Mouse (Mus musculus) kidney, adult 2 months (tissue): ENCODE data around the gene Rcn3. TPM values are rescaled to one million over a fixed set of nuclear protein-coding genes. Genes with fewer than 3 reads are reported as not detected.
"Not testable (repeated sequence)": the region's sequence is repeated elsewhere in the genome, so short reads cannot be mapped to it uniquely, and the experiment has no call there.

Source experiments
- DNase-seq: peaks from one replicate; pipeline ENCODE4 v3.0.0; 2021
- H3K27ac ChIP-seq: fragments of 200-500 bp; 2 replicates; pipeline ENCODE4 v1.5.1; 2012; ENCODE audit warnings: low read depth, low read length, control low read depth, inconsistent platforms; ENCODE audit not compliant: insufficient read depth
- H3K27me3 ChIP-seq: fragments of 200-500 bp; replicated peaks from 2 replicates; pipeline ENCODE4 v1.6.1; 2012; ENCODE audit warnings: mild to moderate bottlenecking, moderate library complexity, low read length, inconsistent platforms; ENCODE audit not compliant: control insufficient read depth, insufficient read depth
- H3K36me3 ChIP-seq: fragments of 200-500 bp; 2 replicates; pipeline ENCODE4 v1.6.1; 2012; ENCODE audit warnings: mild to moderate bottlenecking, moderate library complexity, low read length, inconsistent platforms; ENCODE audit not compliant: control insufficient read depth, insufficient read depth
- H3K4me1 ChIP-seq: fragments of 200-500 bp; 2 replicates; pipeline ENCODE4 v1.6.1; 2011; ENCODE audit warnings: low read length; ENCODE audit not compliant: control insufficient read depth, insufficient read depth
- H3K4me3 ChIP-seq: fragments of 200-500 bp; 2 replicates; pipeline ENCODE4 v1.5.1; 2011; ENCODE audit warnings: mild to moderate bottlenecking, low read depth, low read length, control low read depth; ENCODE audit not compliant: insufficient read depth
- CTCF ChIP-seq: fragments of 200-500 bp; conservative IDR thresholded peaks from 2 replicates; pipeline ENCODE4 v1.5.1; 2011; ENCODE audit warnings: low read depth, mild to moderate bottlenecking, control low read depth, low read length, moderate library complexity, mixed read lengths; ENCODE audit not compliant: insufficient read depth, insufficient read length
- POLR2A ChIP-seq: fragments of 200-500 bp; IDR thresholded peaks from one replicate; pipeline ENCODE4 v1.6.1; 2011; ENCODE audit warnings: low read depth, low read length, control low read depth
- WGBS: fragments of 180-500 bp; shearing (Covaris S2); methylation state at CpG from one replicate; pipeline ENCODE4 v1.1.7; 2018; 5-methylcytosine and 5-hydroxymethylcytosine counted together
- polyA plus RNA-seq: library from polyadenylated mRNA; depleted of rRNA; stranded (reverse); fragments of >200 nt; gene quantifications from 2 replicates; pipeline ENCODE4 v1.2.3, GENCODE M21; 2012

Rcn3 gene
- polyA plus RNA-seq, 1 experiment = 67.0 TPM

DNA sequence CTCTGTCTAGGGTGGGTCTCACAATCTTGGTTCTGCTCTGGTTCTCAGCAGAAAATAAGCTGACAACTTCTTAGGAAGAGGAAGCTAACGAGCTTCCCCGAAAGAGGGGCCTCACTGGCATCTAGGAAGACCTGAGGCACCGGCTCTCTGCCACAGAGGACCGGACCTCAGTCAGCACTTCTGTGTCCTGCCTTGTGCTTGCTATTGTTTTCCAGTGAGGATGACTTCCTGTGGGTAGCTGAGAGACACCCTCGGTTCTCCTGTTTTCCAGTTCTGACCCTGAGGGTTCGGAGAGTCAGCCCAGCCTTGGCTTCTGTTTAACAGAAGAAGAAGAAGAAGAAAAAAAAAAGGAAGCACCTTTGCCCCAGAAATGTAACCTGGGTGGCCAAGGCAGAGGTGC lies 5.5 kb upstream of the Rcn3 start:
- Histone ChIP-seq H3K27me3 (no peaks in the 10 kb centered on the region), H3K36me3 (no peaks in the 10 kb centered on the region), H3K4me1 (peaks cover 17% of the 10 kb centered on the region), H3K27ac (peak overlapping the region; percentile 56), H3K4me3 (no peak overlapping the region)
- WGBS = 25% methylated on average over 6 of the region's 6 CpGs
- peak; percentile 61 for DNase-seq
- TF ChIP-seq POLR2A (no peak), CTCF (no peak)

DNA sequence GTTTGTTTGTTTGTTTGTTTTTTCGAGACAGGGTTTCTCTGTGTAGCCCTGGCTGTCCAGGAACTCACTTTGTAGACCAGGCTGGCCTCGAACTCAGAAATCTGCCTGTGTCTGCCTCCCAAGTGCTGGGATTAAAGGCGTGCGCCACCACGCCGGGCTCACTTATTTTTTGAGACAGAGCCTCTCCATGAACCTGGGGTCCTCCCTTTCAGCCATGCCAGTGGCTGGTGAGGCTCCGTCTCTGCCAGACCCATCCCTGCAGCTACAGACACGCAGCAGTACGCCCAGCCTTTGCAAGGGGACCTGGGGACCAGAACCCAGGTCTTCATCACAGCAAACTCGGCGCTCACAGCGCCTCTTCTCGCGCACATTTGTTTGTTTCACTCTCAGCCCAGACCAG lies 3.9 kb upstream of the Rcn3 start:
- H3K4me3 ChIP-seq, H3K36me3 ChIP-seq, H3K27me3 ChIP-seq, DNase-seq, H3K4me1 ChIP-seq, H3K27ac ChIP-seq: not testable (repeated sequence)
- 96% methylated on average over 14 of the region's 14 CpGs for WGBS

DNA sequence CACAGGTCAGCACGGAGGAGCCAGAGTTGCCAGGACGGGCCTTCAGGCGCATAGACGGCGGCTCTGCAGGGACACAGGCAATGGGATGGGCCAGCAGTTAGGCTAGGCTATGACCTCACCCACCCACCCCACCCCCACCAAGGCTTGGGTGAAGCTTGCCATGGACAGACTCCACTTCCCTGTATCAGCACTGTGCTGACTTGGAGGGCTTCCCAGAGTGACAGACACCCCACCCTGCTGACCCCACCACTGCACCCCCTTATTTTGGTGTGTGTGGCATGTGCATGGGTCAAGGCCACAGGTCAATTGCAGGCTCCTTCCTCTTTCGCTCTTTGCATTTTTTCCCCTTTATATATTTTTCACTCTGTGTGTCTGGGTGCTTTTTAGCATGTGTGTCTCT lies 3.3 kb upstream of the Rcn3 start:
- TF ChIP-seq CTCF (no peak), POLR2A (no peak)
- no peak overlapping the region for H3K4me3 ChIP-seq
- no peaks in the 10 kb centered on the region for H3K36me3 ChIP-seq
- peaks cover 9% of the 10 kb centered on the region; the same call in 1 of the 2 replicates for H3K4me1 ChIP-seq
- no peaks in the 10 kb centered on the region for H3K27me3 ChIP-seq
- no peak overlapping the region for H3K27ac ChIP-seq
- no peak for DNase-seq
- 71% methylated on average over 6 of the region's 6 CpGs for WGBS

DNA sequence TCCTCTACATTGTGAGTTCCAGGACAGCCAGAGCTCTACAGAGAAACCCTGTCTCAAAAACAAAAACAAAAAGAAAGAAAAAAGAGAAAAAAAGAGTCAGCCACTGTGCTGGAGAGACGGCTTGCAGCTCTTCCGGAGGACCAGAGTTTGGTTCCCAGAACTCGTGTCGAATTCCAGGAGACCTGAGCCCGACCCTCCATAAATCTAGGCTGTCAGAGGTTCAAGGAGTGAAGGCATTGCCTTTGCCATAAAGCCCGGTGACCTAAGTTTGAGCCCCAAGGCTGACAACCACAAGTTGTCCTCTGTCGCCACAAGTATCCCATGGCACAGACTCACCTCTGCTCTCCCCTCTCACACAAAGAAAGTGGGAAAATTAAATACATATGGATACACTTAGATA lies 2.1 kb upstream of the Rcn3 start:
- DNase-seq = peak; percentile 33
- Histone ChIP-seq H3K36me3 (no peaks in the 10 kb centered on the region), H3K27me3 (no peaks in the 10 kb centered on the region), H3K27ac (no peak overlapping the region), H3K4me1 (peaks cover 9% of the 10 kb centered on the region; the same call in 1 of the 2 replicates), H3K4me3 (no peak overlapping the region)
- TF ChIP-seq POLR2A = no peak
- TF ChIP-seq CTCF = no peak
- WGBS = 48% methylated on average over 7 of the region's 7 CpGs

DNA sequence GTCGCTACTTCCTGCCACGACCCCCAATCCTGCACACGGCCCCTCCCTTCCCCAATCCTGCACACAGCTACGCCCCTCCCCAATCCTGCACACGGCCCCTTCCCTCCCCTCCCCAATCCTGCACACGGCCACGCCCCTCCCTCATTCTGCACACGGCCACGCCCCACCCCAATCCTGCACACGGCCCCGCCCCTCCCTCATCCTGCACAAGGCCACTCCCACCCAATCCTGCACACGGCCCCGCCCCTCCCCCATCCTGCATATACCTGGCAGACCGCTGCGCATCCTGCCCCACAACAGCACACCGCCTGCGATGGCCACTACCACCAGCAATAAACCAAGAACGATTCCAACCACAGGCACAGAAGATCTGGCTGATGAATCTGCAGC lies 1.5 kb upstream of the Rcn3 start:
- Histone ChIP-seq H3K36me3 (no peaks in the 10 kb centered on the region), H3K4me1 (peaks cover 9% of the 10 kb centered on the region; the same call in 1 of the 2 replicates), H3K27me3 (no peaks in the 10 kb centered on the region), H3K27ac (no peak overlapping the region), H3K4me3 (no peak overlapping the region)
- no peak for TF ChIP-seq POLR2A
- TF ChIP-seq CTCF = no peak
- DNase-seq = no peak
- WGBS = 35% methylated on average over 18 of the region's 18 CpGs

DNA sequence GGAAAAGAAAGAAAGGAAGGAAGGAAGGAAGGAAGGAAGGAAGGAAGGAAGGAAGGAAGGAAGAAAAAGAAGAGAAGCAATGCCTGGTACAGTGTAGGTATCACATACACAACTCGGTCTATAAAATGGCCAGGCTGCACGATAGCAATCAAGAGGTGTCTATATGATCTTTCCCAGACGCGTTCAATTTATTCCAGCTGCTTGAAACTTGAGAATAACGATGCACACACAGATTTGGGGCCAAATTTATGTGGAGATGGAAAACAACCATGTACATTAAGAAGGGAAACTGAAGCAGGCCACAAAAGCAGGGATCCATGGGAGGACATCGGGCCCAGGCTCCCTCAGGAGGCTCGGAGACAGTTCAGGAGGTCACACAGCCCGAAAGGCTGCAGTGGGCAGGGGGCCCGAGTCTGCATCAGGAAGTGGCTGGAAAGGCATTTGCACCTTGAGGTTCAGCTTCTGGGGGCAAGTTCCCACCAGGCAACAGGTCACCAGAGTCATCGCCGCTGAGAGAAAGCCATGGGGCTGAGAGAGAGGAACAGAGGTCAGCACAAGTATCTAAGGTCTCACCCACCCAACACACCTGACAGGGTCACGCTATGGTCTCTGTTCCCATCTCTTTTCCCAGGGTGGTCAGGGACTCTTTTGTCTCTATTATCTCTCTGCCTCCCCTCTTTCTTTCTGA lies 951 bp upstream of the Rcn3 start:
- whole genome bisulfite sequencing = 54% methylated on average over 12 of the region's 12 CpGs
- no peaks in the 10 kb centered on the region for H3K27me3 ChIP-seq
- no peak overlapping the region for H3K27ac ChIP-seq
- H3K36me3 ChIP-seq = no peaks in the 10 kb centered on the region
- no peak for DNase-seq
- TF ChIP-seq CTCF (no peak), POLR2A (no peak)
- H3K4me3 ChIP-seq = no peak overlapping the region
- H3K4me1 ChIP-seq = peaks cover 5% of the 10 kb centered on the region; the same call in 1 of the 2 replicates

DNA sequence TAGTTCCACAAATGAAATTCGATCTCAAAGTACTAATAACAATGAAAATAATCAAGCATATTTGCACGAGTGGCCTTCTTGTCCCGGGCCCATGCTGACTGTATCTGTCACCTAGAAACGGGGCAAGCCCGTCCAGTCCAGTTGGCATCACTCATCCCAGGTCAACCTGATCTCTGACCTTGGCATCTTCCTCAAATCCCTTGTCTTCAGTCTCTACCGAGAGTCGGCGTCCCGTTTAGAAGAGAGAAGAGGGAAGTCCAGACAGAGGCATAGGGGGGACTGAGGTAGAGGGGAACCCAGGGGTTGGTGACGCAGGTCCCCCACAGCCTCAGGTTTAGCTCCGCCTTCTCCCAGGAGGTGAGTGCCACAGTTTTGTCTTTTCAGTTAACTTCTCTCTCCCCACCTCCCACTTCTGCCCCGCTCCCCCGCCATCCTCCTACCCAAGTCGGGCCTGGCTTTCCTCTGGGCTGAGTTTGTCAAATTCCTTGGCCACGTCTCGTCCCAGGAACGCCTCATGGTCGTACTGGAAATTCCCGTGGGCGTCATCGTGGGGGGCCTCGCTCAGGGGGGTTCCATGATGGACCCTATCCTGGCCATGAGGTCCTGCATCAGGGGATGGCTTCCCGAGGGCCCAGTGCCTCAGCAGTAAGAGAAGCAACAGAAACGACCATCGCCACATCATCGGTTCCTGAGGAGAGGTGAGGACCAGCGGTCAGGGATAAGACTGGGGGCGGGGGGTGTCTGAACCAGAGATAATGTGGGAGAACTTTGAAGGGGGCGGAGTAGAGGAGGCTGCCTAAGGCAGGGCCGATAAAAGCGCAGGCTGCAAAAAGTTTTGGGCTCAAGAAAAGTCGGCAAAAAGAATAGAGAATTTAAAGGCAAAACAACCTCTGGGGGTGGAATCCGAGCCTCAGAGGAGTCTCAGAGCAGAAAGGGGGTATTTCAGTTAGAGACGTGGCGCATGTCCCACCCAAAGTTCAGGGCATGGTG lies 725 bp downstream of the Rcn3 start:
- H3K27me3 ChIP-seq = no peaks in the 10 kb centered on the region
- H3K4me3 ChIP-seq = peak overlapping the region; percentile 49
- H3K36me3 ChIP-seq = no peaks in the 10 kb centered on the region
- TF ChIP-seq CTCF = no peak
- no peak overlapping the region for H3K27ac ChIP-seq
- H3K4me1 ChIP-seq = no peaks in the 10 kb centered on the region
- 24% methylated on average over 35 of the region's 35 CpGs for WGBS
- DNase-seq = no peak
